Mouse (Mus musculus): ENCODE results near the gene Ccdc170. TPM values are rescaled to one million over a fixed set of nuclear protein-coding genes. Genes with fewer than 3 reads are reported as not detected.
"Not testable (repeated sequence)": the region's sequence is repeated elsewhere in the genome, so short reads cannot be mapped to it uniquely, and the experiment has no call there.

Ccdc170 gene
- total RNA-seq, 4 experiments from 2014 or later, result 0.56 to 1.4 (median 0.62) TPM

- no peak for DNase-seq (ENCODE audit: low spot score in 2 of 2)
Observed at GRCm38 (mm10) chr10:4598916-4599315, 116.6 kb downstream of the Ccdc170 start.

- DNase-seq (ENCODE audit: low spot score in 2 of 2), result no peak
Observed at GRCm38 (mm10) chr10:4599591-4599990, 117.3 kb downstream of the Ccdc170 start.

GRCm38 (mm10) chr10:4600796-4601474 is 118.6 kb downstream of the Ccdc170 start:
- DNase-seq (ENCODE audit: low spot score in 2 of 2), result no peak

- not testable (repeated sequence) for DNase-seq (ENCODE audit: low spot score in 2 of 2)
Observed at GRCm38 (mm10) chr10:4601612-4602011, 119.3 kb downstream of the Ccdc170 start.

GRCm38 (mm10) chr10:4602466-4602865 is 120.2 kb downstream of the Ccdc170 start:
- no peak for DNase-seq (ENCODE audit: low spot score in 2 of 2)

GRCm38 (mm10) chr10:4604527-4605209 is 122.4 kb downstream of the Ccdc170 start:
- DNase-seq (ENCODE audit: low spot score in 2 of 2), result no peak

GRCm38 (mm10) chr10:4610234-4610633 is 127.9 kb downstream of the Ccdc170 start:
- DNase-seq (ENCODE audit: low spot score in 2 of 2), result no peak

- DNase-seq (ENCODE audit: low spot score in 2 of 2), result no peak
Observed at GRCm38 (mm10) chr10:4611386-4612155, 129.3 kb downstream of the Ccdc170 start, which contains the start of gene Esr1. TSS of gene Esr1 (plus strand) at chr10:4611593.

Other genes with a start within 250 kb of the Ccdc170 start
- 1 to 10 TPM; 5.5 to 8.5 (median 6.7) TPM for gene Akap12, start 216.1 kb upstream of the Ccdc170 start, total RNA-seq (2022)
- gene Zbtb2, start 94.4 kb upstream of the Ccdc170 start, total RNA-seq (2022), result 1 to 10 TPM; 4.5 to 6.0 (median 5.2) TPM
- gene Rmnd1, start 50.1 kb upstream of the Ccdc170 start, total RNA-seq (2022), result 10 to 100 TPM; 26.1 to 35.1 (median 30.8) TPM
- gene Armt1, start 50.0 kb upstream of the Ccdc170 start, total RNA-seq (2022), result 10 to 100 TPM; 14.1 to 16.1 (median 15.7) TPM
- 10 to 100 TPM; 30.6 to 39.3 (median 33.9) TPM for gene Esr1, start 129.1 kb downstream of the Ccdc170 start, total RNA-seq (2022)